Mouse (Mus musculus) E14TG2a.4 (cell line): ENCODE data around the gene Slc17a7.
"Not testable (repeated sequence)": the region's sequence is repeated elsewhere in the genome, so short reads cannot be mapped to it uniquely, and the experiment has no call there.

Experiments used
- H3K27me3 ChIP-seq: 2 replicates; pipeline ENCODE4 v1.6.1; 2014; ENCODE audit warnings: low read length, control low read depth; ENCODE audit not compliant: insufficient read depth
- H3K36me3 ChIP-seq: 2 replicates; pipeline ENCODE4 v1.6.1; 2014; ENCODE audit warnings: low read length, control low read depth; ENCODE audit not compliant: insufficient read depth
- H3K4me1 ChIP-seq: replicated peaks from 2 replicates; pipeline ENCODE4 v1.6.1; 2014; ENCODE audit warnings: low read depth, low read length, control low read depth
- H3K4me3 ChIP-seq: replicated peaks from 2 replicates; pipeline ENCODE4 v1.5.1; 2014; ENCODE audit warnings: mild to moderate bottlenecking, low read length
- H3K9me3 ChIP-seq: 2 replicates; pipeline ENCODE4 v1.6.1; 2014; ENCODE audit warnings: low read length, control low read depth
- CTCF ChIP-seq: conservative IDR thresholded peaks from 2 replicates; pipeline ENCODE4 v1.5.1; 2014; ENCODE audit warnings: low read length
- NANOG ChIP-seq: IDR thresholded peaks from 2 replicates; pipeline ENCODE4 v1.6.1; 2014; ENCODE audit warnings: borderline replicate concordance, low read length, mixed read lengths
- POU5F1 ChIP-seq: IDR thresholded peaks from 2 replicates; pipeline ENCODE4 v1.6.1; 2014; ENCODE audit warnings: low read length, borderline replicate concordance

Slc17a7 gene

GRCm38 (mm10) chr7:45148534-45149098, 15.1 kb upstream of the Slc17a7 start:
- peaks cover 37% of the 10 kb centered on the region for H3K4me1 ChIP-seq
- no peak overlapping the region for H3K4me3 ChIP-seq
- no peaks in the 10 kb centered on the region for H3K27me3 ChIP-seq
- no peaks in the 10 kb centered on the region for H3K9me3 ChIP-seq
- H3K36me3 ChIP-seq: peaks cover 81% of the 10 kb centered on the region
- TF ChIP-seq CTCF (no peak), NANOG (no peak), POU5F1 (no peak)

GRCm38 (mm10) chr7:45149545-45149944, 14.2 kb upstream of the Slc17a7 start:
- Histone ChIP-seq H3K9me3 (no peaks in the 10 kb centered on the region), H3K4me1 (peaks cover 37% of the 10 kb centered on the region), H3K36me3 (peaks cover 71% of the 10 kb centered on the region), H3K4me3 (no peak overlapping the region), H3K27me3 (no peaks in the 10 kb centered on the region)
- TF ChIP-seq NANOG: no peak
- TF ChIP-seq CTCF: no peak
- TF ChIP-seq POU5F1: no peak

- Histone ChIP-seq H3K27me3 (no peaks in the 10 kb centered on the region), H3K36me3 (peaks cover 63% of the 10 kb centered on the region), H3K4me3 (no peak overlapping the region), H3K9me3 (no peaks in the 10 kb centered on the region), H3K4me1 (peaks cover 43% of the 10 kb centered on the region)
- TF ChIP-seq NANOG (no peak), CTCF (no peak), POU5F1 (no peak)
Observed at GRCm38 (mm10) chr7:45150321-45150720, 13.4 kb upstream of the Slc17a7 start.

GRCm38 (mm10) chr7:45151303-45151702, 12.4 kb upstream of the Slc17a7 start:
- no peaks in the 10 kb centered on the region for H3K9me3 ChIP-seq
- peaks cover 54% of the 10 kb centered on the region for H3K36me3 ChIP-seq
- no peaks in the 10 kb centered on the region for H3K27me3 ChIP-seq
- no peak for TF ChIP-seq CTCF
- TF ChIP-seq NANOG: no peak
- TF ChIP-seq POU5F1: no peak
- H3K4me3 ChIP-seq: no peak overlapping the region
- H3K4me1 ChIP-seq: peaks cover 53% of the 10 kb centered on the region

GRCm38 (mm10) chr7:45153052-45153451, 10.7 kb upstream of the Slc17a7 start:
- peak overlapping the region; percentile 89 for H3K4me3 ChIP-seq
- H3K27me3 ChIP-seq, H3K9me3 ChIP-seq: not testable (repeated sequence)
- peaks cover 46% of the 10 kb centered on the region for H3K36me3 ChIP-seq
- peaks cover 59% of the 10 kb centered on the region for H3K4me1 ChIP-seq

GRCm38 (mm10) chr7:45153586-45153985, 10.2 kb upstream of the Slc17a7 start:
- H3K36me3 ChIP-seq: peaks cover 46% of the 10 kb centered on the region
- no peaks in the 10 kb centered on the region for H3K27me3 ChIP-seq
- H3K4me1 ChIP-seq: peaks cover 62% of the 10 kb centered on the region
- peak overlapping the region; percentile 89 for H3K4me3 ChIP-seq
- TF ChIP-seq NANOG: no peak
- TF ChIP-seq POU5F1: no peak
- no peak for TF ChIP-seq CTCF
- no peaks in the 10 kb centered on the region for H3K9me3 ChIP-seq

GRCm38 (mm10) chr7:45154096-45154992, 9.4 kb upstream of the Slc17a7 start, which contains the start of the genes Pih1d1 and Aldh16a1:
TSS of gene Pih1d1 (plus strand) at chr7:45154303.
TSS of gene Aldh16a1 (minus strand) at chr7:45154584.
- peaks cover 59% of the 10 kb centered on the region for H3K4me1 ChIP-seq
- H3K36me3 ChIP-seq: peaks cover 45% of the 10 kb centered on the region
- no peaks in the 10 kb centered on the region for H3K9me3 ChIP-seq
- H3K27me3 ChIP-seq: no peaks in the 10 kb centered on the region
- H3K4me3 ChIP-seq: peak within 1 kb of the TSS; percentile 89
- TF ChIP-seq NANOG (no peak), CTCF (no peak), POU5F1 (no peak)

GRCm38 (mm10) chr7:45154993-45155514, 8.7 kb upstream of the Slc17a7 start:
- Histone ChIP-seq H3K9me3 (no peaks in the 10 kb centered on the region), H3K27me3 (no peaks in the 10 kb centered on the region), H3K4me1 (peaks cover 52% of the 10 kb centered on the region), H3K36me3 (peaks cover 45% of the 10 kb centered on the region), H3K4me3 (peak overlapping the region; percentile 89)
- TF ChIP-seq POU5F1 (no peak), CTCF (peak; percentile 69), NANOG (no peak)
